Mouse (Mus musculus) liver, embryonic 14.5 days (tissue): Measurements from ENCODE around the gene 6330409D20Rik.

ENCODE experiments used
- CTCF ChIP-seq: IDR thresholded peaks from 2 replicates; pipeline ENCODE4 v1.5.1; 2016; ENCODE audit warnings: antibody characterized with exemption, low read depth, control low read depth
- EP300 ChIP-seq: IDR thresholded peaks from 2 replicates; pipeline ENCODE4 v1.6.1; 2016; ENCODE audit warnings: antibody characterized with exemption, low read depth

DNA sequence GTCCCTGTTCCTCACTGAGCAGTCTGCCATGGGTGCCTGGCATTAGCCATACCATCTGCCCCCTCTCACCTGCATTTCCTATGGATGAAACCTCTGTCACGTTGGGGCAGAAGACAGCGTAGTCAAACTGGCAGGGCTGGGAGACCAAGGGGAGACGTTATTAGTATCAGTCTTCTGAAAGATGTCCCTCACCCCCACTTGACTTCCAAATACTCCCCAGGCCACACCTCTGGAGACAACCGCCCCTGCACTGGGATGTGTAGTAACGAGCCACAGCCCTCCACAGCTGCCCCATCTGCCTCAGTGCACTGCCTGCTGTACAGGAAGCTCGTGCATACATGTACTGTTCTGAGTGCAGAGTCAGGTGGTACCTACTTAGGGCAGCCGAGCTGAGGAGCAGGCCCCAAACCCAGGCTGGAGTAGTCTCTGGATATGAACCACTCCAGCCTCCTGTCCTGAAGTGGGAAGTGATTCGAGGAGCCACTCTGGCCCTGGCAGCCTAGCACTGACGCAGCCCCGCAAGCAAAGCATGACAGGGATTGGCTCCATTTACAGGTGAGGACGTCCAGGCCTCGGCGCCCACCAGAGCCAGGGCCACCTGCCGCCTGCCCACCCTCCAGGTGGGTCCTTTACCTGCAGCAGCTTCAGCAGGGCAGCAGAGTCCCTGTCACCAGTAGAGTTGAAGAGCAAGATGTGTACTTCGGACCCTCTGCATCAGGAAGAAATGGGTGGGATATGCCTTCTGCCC, 56.0 kb downstream of the 6330409D20Rik start:
- TF ChIP-seq CTCF (no peak), EP300 (no peak)
